Mouse (Mus musculus): ENCODE results near the gene Ggn. TPM values are rescaled to one million over a fixed set of nuclear protein-coding genes. Genes with fewer than 3 reads are reported as not detected.

Ggn gene
- polyA plus RNA-seq, 1 experiment from 2014 or later: 0.18 TPM

GRCm38 (mm10) chr7:29167656-29168055 lies 2.4 kb upstream of the Ggn start:
- Histone ChIP-seq H3K27ac (replicated peaks) (no peak overlapping the region), H3K9ac (replicated peaks) (no peak overlapping the region)

GRCm38 (mm10) chr7:29168121-29168695 lies 1.8 kb upstream of the Ggn start:
- H3K4me2 ChIP-seq (replicated peaks): peak overlapping the region; percentile 82
- no peaks in the 10 kb centered on the region for H3K9me3 ChIP-seq
- H3K9ac ChIP-seq (replicated peaks): peak overlapping the region; percentile 67
- peaks cover 5% of the 10 kb centered on the region; the same call in 1 of the 2 replicates for H3K36me3 ChIP-seq
- peak overlapping the region; percentile 86; the same call in 1 of the 2 replicates for H3K27ac ChIP-seq (replicated peaks)
- WGBS: 1% methylated on average over 10 of the region's 10 CpGs
- H3K4me1 ChIP-seq: peaks cover 40% of the 10 kb centered on the region
- H3K4me3 ChIP-seq: peak overlapping the region; percentile 83
- ATAC-seq (replicated peaks): no peak
- H3K27me3 ChIP-seq: peaks cover 26% of the 10 kb centered on the region

More at GRCm38 (mm10) chr7:29167656-29168055, 2.4 kb upstream of the Ggn start:
- WGBS: 12% methylated on average over 19 of the region's 19 CpGs
- peak overlapping the region; percentile 82 for H3K4me2 ChIP-seq (replicated peaks)
- peaks cover 40% of the 10 kb centered on the region for H3K4me1 ChIP-seq
- H3K27me3 ChIP-seq: peaks cover 20% of the 10 kb centered on the region
- peak overlapping the region; percentile 83 for H3K4me3 ChIP-seq
- H3K9me3 ChIP-seq: no peaks in the 10 kb centered on the region
- 0 out of 2 replicates have a peak, but pooled peaks cover under 1% of the 10 kb centered on the region for H3K36me3 ChIP-seq
- ATAC-seq (replicated peaks): no peak

GRCm38 (mm10) chr7:29168791-29169230 lies 1.2 kb upstream of the Ggn start:
- H3K27ac ChIP-seq (replicated peaks): peak overlapping the region; percentile 86
- H3K9ac ChIP-seq (replicated peaks): peak overlapping the region; percentile 67
- H3K9me3 ChIP-seq: no peaks in the 10 kb centered on the region
- peaks cover 32% of the 10 kb centered on the region for H3K27me3 ChIP-seq
- peak overlapping the region; percentile 83 for H3K4me3 ChIP-seq
- peaks cover 40% of the 10 kb centered on the region for H3K4me1 ChIP-seq
- H3K4me2 ChIP-seq (replicated peaks): peak overlapping the region; percentile 82
- peaks cover 11% of the 10 kb centered on the region for H3K36me3 ChIP-seq
- WGBS: under 1% methylated on average over 14 of the region's 14 CpGs
- ATAC-seq (replicated peaks): peak; percentile 42

GRCm38 (mm10) chr7:29169231-29170065 lies 562 bp upstream of the Ggn start:
- under 1% methylated on average over 34 of the region's 39 CpGs for WGBS

GRCm38 (mm10) chr7:29170755-29171561 lies 948 bp downstream of the Ggn start:
- peaks cover 40% of the 10 kb centered on the region for H3K4me1 ChIP-seq
- no peak for ATAC-seq (replicated peaks)

More at GRCm38 (mm10) chr7:29169231-29170065, 562 bp upstream of the Ggn start:
- peak overlapping the region; percentile 83 for H3K4me3 ChIP-seq
- H3K27me3 ChIP-seq: peaks cover 37% of the 10 kb centered on the region
- H3K4me2 ChIP-seq (replicated peaks): peak overlapping the region; percentile 82
- peak overlapping the region; percentile 86 for H3K27ac ChIP-seq (replicated peaks)
- peak; percentile 85 for ATAC-seq (replicated peaks)
- H3K4me1 ChIP-seq: peaks cover 40% of the 10 kb centered on the region
- no peaks in the 10 kb centered on the region for H3K9me3 ChIP-seq
- H3K9ac ChIP-seq (replicated peaks): peak overlapping the region; percentile 67
- peaks cover 17% of the 10 kb centered on the region for H3K36me3 ChIP-seq

GRCm38 (mm10) chr7:29171562-29172097 lies 1.6 kb downstream of the Ggn start:
- H3K4me1 ChIP-seq: peaks cover 40% of the 10 kb centered on the region
- WGBS: 6% methylated on average over 34 of the region's 34 CpGs
- H3K4me3 ChIP-seq: peak overlapping the region; percentile 83
- H3K9me3 ChIP-seq: no peaks in the 10 kb centered on the region
- no peak for ATAC-seq (replicated peaks)
- peaks cover 39% of the 10 kb centered on the region for H3K36me3 ChIP-seq
- H3K4me2 ChIP-seq (replicated peaks): peak overlapping the region; percentile 82
- H3K27me3 ChIP-seq: peaks cover 37% of the 10 kb centered on the region
- H3K27ac ChIP-seq (replicated peaks): no peak overlapping the region
- H3K9ac ChIP-seq (replicated peaks): no peak overlapping the region; the same call in 1 of the 2 replicates

More at GRCm38 (mm10) chr7:29170755-29171561, 948 bp downstream of the Ggn start:
- H3K27ac ChIP-seq (replicated peaks): no peak overlapping the region
- H3K9me3 ChIP-seq: no peaks in the 10 kb centered on the region
- H3K4me3 ChIP-seq: peak overlapping the region; percentile 83
- 1% methylated on average over 43 of the region's 43 CpGs for WGBS
- H3K36me3 ChIP-seq: peaks cover 32% of the 10 kb centered on the region
- no peak overlapping the region; the same call in 1 of the 2 replicates for H3K9ac ChIP-seq (replicated peaks)
- peak overlapping the region; percentile 82 for H3K4me2 ChIP-seq (replicated peaks)
- peaks cover 37% of the 10 kb centered on the region for H3K27me3 ChIP-seq

GRCm38 (mm10) chr7:29172390-29173016 lies 2.5 kb downstream of the Ggn start:
- Histone ChIP-seq H3K36me3 (peaks cover 39% of the 10 kb centered on the region), H3K9ac (replicated peaks) (no peak overlapping the region), H3K27ac (replicated peaks) (no peak overlapping the region), H3K4me3 (no peak overlapping the region), H3K9me3 (no peaks in the 10 kb centered on the region), H3K4me2 (replicated peaks) (no peak overlapping the region), H3K27me3 (peaks cover 37% of the 10 kb centered on the region), H3K4me1 (peaks cover 40% of the 10 kb centered on the region)
- ATAC-seq (replicated peaks): no peak
- 33% methylated on average over 32 of the region's 32 CpGs for WGBS

GRCm38 (mm10) chr7:29178106-29178505 lies 8.1 kb downstream of the Ggn start:
- peaks cover 19% of the 10 kb centered on the region for H3K4me1 ChIP-seq
- no peak overlapping the region for H3K4me3 ChIP-seq
- no peak overlapping the region for H3K27ac ChIP-seq (replicated peaks)
- no peak overlapping the region for H3K9ac ChIP-seq (replicated peaks)
- H3K27me3 ChIP-seq: peaks cover 12% of the 10 kb centered on the region
- peaks cover 35% of the 10 kb centered on the region for H3K36me3 ChIP-seq
- no peak overlapping the region for H3K4me2 ChIP-seq (replicated peaks)
- 82% methylated on average over 4 of the region's 4 CpGs for WGBS
- ATAC-seq (replicated peaks): no peak
- H3K9me3 ChIP-seq: no peaks in the 10 kb centered on the region

- ATAC-seq (replicated peaks): no peak
- Histone ChIP-seq H3K4me1 (peaks cover 19% of the 10 kb centered on the region), H3K36me3 (peaks cover 23% of the 10 kb centered on the region), H3K4me3 (peak overlapping the region; percentile 56), H3K9ac (replicated peaks) (peak overlapping the region; percentile 66), H3K27me3 (peaks cover under 1% of the 10 kb centered on the region; the same call in 1 of the 2 replicates), H3K9me3 (no peaks in the 10 kb centered on the region), H3K4me2 (replicated peaks) (peak overlapping the region; percentile 68), H3K27ac (replicated peaks) (no peak overlapping the region)
- WGBS: 50% methylated on average over 7 of the region's 7 CpGs
Observed at GRCm38 (mm10) chr7:29179323-29179722, 9.3 kb downstream of the Ggn start.

- ATAC-seq (replicated peaks): peak; percentile 95
- peak within 1 kb of the TSS; percentile 66 for H3K9ac ChIP-seq (replicated peaks)
- H3K4me1 ChIP-seq: peaks cover 19% of the 10 kb centered on the region
- no peaks in the 10 kb centered on the region for H3K27me3 ChIP-seq
- H3K4me2 ChIP-seq (replicated peaks): peak within 1 kb of the TSS; percentile 68
- peak within 1 kb of the TSS; percentile 57 for H3K27ac ChIP-seq (replicated peaks)
- WGBS: under 1% methylated on average over 62 of the region's 62 CpGs
- peaks cover 14% of the 10 kb centered on the region for H3K36me3 ChIP-seq
- no peaks in the 10 kb centered on the region for H3K9me3 ChIP-seq
- H3K4me3 ChIP-seq: peak within 1 kb of the TSS; percentile 56
Observed at GRCm38 (mm10) chr7:29180077-29180853, 10.3 kb downstream of the Ggn start, which contains the start of gene Psmd8. TSS of gene Psmd8 (minus strand) at chr7:29180701.
